Mouse (Mus musculus): ENCODE measurements at regions not wholly inside any gene's neighbourhood (a gene's known extent, or its start where the extent isn't known, plus 50 kb on each side); places are given as distances from the start of the nearest gene placed in this dataset.

DNA sequence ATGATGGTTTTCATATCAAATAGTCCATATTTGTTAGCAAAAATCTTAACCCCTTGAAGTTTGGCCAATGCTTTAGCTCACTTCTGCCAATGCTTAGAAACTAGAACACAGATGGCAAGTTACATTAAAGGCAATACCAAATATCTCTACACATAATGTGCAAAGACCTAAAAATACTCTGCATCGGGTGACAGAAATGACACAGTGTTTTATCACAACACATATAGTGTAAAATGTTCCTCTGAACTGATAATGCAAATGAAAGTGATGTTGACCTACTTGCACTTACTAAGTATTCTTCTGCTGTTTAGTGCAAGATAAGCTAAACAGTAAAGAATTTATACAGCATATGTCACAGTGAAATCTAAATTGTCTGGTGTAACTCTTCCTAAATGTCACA lies 55.1 kb upstream of the Fbxl4 start:
- TF ChIP-seq CTCF (IDR thresholded peaks at IDR 0.05; ENCODE audit: low read depth) = no peak
- no peak for TF ChIP-seq EP300 (IDR thresholded peaks at IDR 0.05; ENCODE audit: low read depth)

Data from liver, postnatal 0 days (tissue).